Mouse (Mus musculus) thymus, adult 2 months (tissue): ENCODE results near the gene Npy5r.

Source experiments
- CTCF ChIP-seq: fragments of 200-500 bp; IDR thresholded peaks from 2 replicates; pipeline ENCODE4 v1.5.1; 2012; ENCODE audit warnings: mild to moderate bottlenecking, control low read depth, low read length, moderate library complexity, borderline replicate concordance; ENCODE audit not compliant: control insufficient read depth, poor library complexity, insufficient read depth; ENCODE audit errors: extremely low read depth
- POLR2A ChIP-seq: fragments of 200-500 bp; IDR thresholded peaks from 2 replicates; pipeline ENCODE4 v1.6.1; 2012; ENCODE audit warnings: mild to moderate bottlenecking, low read length, control low read depth, moderate library complexity; ENCODE audit not compliant: control insufficient read depth, poor library complexity, insufficient read depth; ENCODE audit errors: extremely low read depth

DNA sequence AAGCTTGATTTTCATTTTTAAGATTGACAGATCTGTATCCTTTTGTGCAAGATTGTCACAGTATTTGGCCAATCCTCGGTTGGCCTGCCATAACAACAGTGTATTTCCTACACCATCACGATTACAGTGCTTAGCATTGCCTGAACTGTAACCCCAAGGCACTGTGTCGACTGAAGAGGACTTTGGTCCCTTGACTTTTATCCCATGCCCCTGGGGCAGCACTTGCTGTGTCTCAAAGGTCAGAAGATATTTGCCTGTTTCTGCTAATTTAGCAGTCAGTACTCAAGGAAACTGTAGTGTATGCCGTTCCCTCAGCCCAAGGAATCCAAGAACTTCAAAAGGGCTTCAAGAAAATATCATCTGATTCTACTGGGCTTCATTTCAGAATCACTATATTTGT, 871 bp upstream of the Npy5r start:
- no peak for TF ChIP-seq CTCF
- TF ChIP-seq POLR2A, result no peak
